Mouse (Mus musculus) embryonic stem cell, embryonic (primary cell): ENCODE measurements at regions not wholly inside any gene's neighbourhood (a gene's known extent, or its start where the extent isn't known, plus 50 kb on each side); places are given as distances from the start of the nearest gene placed in this dataset.

Source experiments
- CTCF ChIA-PET, 4 experiments: fragments of 300-600 bp in 2 of 4; fragments of 350-600 bp in 2 of 4; sonication (Branson Sonifier 250); formaldehyde crosslinking; loops; one replicate each; lab custom pipeline; 2022; ENCODE audit warnings: inconsistent platforms in 2 of 4; lab: Charles Lee
- POLR2A ChIA-PET, 4 experiments: fragments of 300-600 bp in 2 of 4; fragments of 350-600 bp in 2 of 4; sonication (Branson Sonifier 250); formaldehyde crosslinking; loops; one replicate each; lab custom pipeline; 2022; ENCODE audit warnings: antibody characterized with exemption in 4 of 4, inconsistent platforms in 1 of 4; lab: Charles Lee

DNA sequence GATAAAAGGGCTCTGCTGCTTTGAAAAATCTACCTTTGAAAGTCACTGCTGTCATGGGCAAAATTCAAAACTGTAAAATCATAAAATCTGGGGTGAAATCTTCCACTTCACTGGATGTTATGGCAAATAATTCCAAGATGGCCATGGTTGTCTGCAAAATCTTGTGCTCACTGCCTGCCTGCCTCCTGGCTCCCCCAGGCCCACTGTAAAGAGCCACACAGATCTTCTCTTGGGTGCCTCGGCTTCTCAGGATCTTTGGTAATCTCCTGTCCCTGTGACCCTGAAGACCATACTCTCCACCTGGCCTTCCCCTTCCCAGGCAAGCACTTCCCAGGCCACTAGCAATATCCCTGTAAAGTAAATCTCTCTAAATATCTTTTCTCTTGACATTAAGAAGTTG, 505.1 kb upstream of the Kdm8 start:
- ChIA-PET CTCF (no interaction called here), POLR2A (no interaction called here)

DNA sequence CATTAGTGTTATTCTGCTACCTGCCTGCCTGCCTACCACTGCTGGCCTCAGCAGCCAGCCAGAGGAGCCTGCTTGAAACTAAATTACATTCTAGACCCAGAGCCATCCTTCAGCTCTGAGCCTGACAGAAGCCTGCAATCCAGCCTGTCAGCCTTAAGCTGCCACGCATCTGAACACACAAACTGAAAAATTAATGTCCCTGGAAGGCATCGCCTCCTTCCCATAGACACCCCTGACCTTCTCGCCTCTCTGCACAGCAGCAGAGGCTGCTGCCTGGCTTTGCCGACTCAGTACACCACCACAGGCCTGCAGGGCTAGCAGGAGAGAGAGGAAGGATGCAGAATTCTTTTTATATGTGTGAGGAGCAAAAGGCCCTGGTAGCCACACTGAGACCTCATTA, 502.9 kb upstream of the Kdm8 start:
- ChIA-PET POLR2A (no interaction called here), CTCF (no interaction called here)

DNA sequence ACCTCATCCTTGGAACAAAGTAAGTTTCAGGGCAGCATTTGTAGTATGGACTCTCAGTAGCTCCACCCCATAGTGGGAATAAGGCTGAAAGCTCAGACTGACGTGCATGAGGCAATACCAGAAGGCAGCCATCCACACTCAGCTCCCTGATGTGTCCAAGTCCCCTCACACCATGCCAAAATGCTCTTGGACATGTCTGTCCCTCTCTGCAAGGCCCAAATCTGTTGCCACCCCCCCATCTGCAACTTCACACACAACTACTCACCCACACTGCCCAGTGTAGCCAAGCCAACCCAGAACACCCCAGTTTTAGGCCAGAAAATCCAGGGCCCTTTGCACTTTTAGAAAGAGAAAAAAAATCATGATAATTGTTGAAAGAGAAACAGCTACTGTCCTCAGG, 498.1 kb upstream of the Kdm8 start:
- POLR2A ChIA-PET, result no interaction called here
- CTCF ChIA-PET, result interaction anchor here in 1 of 4 experiments (0.8 kb wide), 1 partner anchor 686 kb away, joined by 3 read pairs; no protein-coding TSS in a partner anchor

DNA sequence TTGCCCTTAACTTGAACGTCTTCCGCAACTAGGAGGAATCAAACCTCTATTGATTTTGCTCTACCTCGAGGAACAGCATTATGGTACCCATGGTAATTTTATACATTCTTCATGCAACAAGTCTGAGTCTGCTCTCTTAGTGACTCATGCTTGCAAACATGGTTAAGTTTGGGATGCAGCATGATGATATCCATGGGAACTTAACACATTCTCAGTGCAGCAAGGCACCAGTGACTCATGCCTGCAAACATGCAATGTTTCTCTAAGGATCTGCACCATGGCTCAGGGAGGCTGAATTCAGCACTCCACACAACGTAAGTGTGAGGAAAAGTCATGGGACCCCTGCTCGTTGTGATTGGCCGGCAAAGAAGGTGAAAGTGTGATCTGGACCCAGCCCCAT, 487.1 kb upstream of the Kdm8 start:
- POLR2A ChIA-PET, result no interaction called here
- CTCF ChIA-PET, result no interaction called here

DNA sequence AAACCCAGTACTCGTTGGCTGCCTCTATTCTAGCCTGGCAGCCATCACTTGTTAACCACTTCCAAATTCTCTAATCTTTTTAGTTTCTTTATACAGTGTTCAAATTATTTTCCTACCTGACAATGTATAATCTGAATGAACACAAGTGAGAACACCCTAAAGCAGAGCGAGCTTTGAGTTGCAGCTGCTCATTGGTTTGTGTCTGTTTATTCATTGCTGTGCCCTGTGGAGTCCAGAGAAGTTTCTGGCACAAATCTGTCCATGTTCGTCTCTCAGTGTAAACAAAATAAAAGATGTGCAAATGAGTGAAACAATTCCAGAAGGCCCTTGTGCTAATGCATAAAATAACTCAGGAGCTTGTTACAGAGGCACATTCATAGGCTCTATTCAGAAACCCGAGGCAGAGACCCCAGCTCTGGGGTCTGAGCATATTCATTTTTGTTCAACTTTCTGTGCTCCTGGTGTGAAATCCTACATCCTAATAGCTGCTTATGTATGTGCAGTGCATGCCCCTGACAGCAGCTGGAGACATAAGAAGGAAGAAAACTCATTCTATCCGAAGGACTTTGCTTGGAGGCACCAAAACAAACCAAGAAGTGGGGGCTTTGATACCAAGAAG, 469.5 kb upstream of the Kdm8 start:
- ChIA-PET CTCF (no interaction called here), POLR2A (no interaction called here)

DNA sequence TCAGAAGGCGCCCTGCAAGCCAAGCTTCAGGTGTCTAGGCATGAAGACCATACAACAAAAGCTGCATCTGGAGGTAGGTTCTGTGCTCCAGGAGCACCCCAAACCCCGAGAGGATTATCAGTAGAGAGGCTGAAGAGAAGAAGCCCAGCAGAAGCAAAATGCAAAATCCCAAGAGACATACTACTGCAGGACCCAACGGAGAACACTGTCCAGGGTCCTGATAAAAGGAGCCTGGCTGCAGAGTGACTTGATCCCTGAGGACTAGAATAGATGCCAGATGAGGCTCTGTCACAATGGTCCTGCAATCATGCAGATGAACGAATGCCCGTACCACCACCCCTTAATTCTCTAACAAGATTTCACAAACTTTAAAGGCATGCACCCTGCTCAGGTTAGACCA, 455.0 kb upstream of the Kdm8 start:
- ChIA-PET CTCF (no interaction called here), POLR2A (no interaction called here)

DNA sequence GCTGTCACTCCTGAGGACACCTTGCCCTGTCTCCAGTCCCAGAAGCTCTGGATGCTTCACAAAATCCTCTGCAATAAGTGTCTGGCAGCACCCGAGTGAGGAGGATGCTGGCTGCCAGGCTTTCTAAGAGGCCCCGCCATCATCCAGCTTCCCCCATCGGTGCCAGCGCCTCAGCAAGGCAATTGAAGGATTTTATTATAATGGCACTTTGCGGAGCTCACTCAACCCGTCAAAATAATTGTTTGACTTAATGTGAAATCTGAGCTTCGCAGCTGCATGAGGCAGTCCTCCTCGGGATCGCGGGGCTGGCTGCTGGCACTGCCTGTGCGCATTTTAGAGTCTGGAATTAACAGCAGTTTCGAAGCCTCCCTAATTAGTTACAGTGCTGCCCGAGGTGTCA, 453.8 kb upstream of the Kdm8 start:
- CTCF ChIA-PET, result no interaction called here
- POLR2A ChIA-PET, result no interaction called here

DNA sequence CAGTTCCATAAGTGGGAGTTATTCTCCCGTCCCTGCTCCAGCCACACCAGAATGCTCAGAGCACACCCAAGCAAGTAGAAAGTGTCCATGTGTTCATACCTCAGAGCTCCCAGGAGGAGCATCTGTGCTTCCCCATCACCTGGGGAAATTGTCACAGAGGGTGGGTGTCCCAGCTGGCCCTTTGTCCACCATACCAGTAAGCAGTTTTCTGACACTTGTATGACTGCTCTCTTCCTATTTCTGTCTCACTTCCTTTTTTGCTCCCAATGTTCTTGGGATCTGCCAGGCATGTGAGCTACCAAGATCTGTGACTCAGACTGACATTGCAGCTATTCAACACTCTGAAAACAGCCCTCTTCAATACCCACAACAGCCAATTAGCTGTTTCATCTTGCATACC, 447.9 kb upstream of the Kdm8 start:
- CTCF ChIA-PET, result no interaction called here

DNA sequence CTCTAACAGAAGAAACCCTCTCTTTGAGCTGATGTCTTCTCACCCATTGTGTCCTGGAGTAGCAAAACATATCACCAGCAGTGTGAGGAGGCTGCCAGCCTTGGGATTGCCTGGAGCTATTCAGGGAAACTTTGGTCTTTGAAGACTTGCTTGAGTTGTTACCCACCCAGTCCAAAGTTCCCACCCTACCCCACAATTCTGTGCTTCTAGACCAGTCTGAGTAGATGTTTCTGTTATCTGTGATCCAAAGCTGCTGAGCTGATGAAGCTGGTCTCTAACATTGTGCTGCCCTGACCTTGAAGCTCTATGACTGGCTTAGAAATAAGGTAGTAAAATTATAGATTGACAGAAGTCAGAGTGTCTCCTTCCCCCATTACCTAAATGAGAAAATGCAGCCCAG, 443.8 kb upstream of the Kdm8 start:
- POLR2A ChIA-PET, result no interaction called here
- CTCF ChIA-PET, result no interaction called here

More for the DNA sequence above, 447.9 kb upstream of the Kdm8 start:
- POLR2A ChIA-PET, result no interaction called here

DNA sequence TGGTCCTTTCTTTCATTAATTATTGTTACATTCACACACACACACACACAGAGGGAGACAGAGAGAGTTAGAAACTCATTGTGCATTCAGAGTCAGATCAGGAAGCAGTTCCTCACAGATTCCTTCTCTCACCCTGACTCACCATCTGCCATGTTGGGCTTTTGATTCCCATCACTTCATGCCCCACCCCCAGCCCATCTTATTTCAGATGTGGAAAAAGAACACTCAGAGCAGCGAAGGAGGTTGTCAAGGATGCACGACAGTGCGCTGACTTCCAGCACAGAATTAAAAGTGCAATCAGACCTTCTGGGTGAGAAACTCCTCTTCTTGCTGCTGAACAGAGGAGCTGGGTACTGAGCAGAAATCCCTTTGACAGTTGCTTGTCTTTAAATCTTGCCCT, 438.8 kb upstream of the Kdm8 start:
- ChIA-PET POLR2A (no interaction called here), CTCF (no interaction called here)

DNA sequence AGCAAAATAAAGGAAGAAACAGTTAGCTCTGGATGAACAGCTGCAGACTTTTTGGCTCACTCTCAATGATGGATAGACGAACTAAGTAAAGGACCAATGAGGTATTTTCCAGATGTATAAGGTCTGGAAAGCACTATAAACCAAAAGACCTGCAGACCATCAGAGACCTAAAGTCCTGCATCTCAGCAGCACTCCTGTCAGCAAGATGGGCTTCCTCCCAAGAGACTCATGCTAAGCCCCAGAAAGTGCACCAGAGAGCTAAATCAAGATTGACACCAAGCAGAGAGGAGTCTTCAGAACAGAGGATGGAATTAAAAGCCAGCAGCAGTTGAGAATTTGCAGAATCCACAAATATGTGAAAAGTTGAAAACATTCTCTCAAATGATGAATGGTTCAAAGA, 425.2 kb upstream of the Kdm8 start:
- CTCF ChIA-PET, result no interaction called here
- POLR2A ChIA-PET, result no interaction called here

DNA sequence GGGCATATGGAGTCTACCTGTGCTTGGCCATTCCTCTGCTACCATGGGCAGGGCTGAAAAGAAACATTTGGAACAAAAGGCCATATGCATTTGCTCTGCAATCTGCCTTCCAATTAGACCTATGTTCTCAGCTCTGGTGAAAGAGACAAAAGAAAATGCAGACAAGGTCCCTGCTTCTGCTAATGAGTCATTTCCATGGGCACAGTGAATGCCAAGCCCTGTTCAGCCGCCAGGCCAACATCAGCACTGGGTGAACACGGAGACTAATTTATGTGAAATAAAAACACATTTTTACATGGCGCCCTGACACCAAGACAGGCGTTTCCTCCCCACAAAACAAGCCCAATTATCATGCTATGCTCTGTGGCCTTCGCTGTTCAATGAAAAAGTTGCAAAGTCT, 419.5 kb upstream of the Kdm8 start:
- CTCF ChIA-PET, result no interaction called here
- POLR2A ChIA-PET, result no interaction called here

DNA sequence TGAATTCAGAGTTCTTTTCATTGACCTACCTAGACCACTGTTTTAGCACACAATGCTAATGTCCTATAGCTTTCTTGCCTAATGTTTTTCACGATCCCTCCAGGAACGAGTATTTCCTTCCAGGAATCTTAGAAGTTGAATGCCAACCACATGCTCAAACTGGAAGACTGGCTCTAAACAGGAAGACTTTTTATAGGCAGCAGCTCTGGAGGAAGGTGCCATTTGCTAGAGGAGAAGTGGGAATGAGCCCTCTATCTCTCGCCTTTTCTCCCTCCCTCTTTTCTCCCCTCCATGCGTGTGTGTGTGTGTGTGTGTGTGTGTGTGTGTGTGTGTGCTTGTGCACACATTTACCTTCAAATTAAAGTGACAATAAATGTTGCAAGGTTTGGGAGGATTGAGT, 410.7 kb upstream of the Kdm8 start:
- CTCF ChIA-PET, result no interaction called here
- POLR2A ChIA-PET, result no interaction called here

DNA sequence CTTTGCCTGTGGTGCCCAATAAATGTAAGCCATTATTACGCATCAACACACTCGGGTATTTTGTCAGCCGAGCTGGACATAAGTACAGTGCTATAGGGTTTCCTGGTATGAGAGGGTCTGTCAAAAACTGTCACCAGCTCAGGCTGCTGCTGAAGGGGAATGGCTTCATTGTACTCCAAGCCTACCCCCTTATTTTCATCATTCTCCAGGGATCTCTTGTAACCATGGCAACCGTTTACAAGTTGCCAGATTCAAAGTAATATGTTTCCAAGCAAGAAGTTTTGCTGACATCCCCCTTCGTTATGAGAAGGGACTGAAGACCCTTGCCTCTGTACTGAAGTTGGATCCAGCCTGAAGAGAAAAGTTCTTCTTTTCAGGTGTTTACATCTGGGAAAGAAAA, 410.3 kb upstream of the Kdm8 start:
- CTCF ChIA-PET, result no interaction called here
- POLR2A ChIA-PET, result no interaction called here

DNA sequence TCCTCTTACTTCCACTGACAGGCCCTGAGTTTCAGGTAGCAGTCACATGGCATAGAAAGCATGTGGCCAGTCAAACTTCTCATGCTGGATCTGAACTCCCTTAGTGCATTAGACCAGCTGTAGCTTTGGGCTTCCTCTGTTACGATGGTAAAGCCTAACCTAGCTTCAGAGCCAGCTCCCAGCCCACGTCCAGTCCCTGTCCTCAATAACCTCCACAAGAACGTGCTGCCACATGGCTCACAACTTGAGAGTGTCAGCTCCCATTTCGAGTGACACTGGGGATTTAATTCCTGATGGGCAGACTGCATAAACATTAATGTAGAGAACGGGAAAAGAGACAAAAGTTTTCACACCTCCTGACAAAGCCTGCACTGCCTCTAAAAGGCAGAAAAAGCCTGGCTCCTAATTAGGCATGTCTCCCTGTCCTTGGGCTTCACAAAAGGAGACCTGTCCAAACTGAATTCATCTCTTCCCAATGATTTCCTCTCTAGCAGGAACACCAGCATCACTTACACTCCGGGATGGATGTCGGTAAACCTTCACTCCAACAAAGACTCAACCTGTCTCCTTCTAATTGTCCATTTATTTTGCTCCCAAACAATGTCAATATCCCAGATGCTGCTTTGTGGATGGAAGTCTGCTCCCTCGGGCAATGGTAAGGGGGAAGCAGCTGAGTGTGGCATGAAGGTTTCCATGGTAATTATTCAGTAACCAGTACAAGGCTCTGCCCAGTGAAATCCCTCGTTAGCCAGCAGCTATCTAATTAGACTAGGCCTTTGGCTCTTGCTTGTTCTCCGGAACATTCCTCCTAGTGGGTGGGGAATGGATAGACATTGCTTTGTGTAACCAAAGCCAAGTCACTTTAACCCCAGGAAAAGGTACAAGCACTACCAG, 408.1 kb upstream of the Kdm8 start:
- ChIA-PET CTCF (no interaction called here), POLR2A (no interaction called here)

DNA sequence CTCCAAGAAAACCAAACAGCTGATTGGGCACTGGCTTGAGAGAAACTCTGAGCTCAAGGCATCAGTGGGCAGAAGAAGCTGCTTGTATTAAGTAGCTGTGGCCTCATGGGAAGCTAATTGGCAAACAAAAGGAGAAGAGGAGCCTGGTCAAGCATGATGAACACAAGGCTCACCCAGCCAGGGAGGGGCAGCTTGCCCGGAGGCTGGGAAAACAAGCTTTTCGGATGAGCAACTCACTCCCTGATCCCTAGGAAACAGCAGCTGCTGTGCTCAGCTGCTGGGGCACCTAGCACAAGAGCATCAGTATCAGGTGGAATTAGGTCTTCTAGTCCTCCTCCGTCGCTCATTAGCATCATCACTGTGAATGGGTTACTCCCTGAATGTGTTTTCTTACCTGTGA, 405.6 kb upstream of the Kdm8 start:
- ChIA-PET CTCF (no interaction called here), POLR2A (no interaction called here)

DNA sequence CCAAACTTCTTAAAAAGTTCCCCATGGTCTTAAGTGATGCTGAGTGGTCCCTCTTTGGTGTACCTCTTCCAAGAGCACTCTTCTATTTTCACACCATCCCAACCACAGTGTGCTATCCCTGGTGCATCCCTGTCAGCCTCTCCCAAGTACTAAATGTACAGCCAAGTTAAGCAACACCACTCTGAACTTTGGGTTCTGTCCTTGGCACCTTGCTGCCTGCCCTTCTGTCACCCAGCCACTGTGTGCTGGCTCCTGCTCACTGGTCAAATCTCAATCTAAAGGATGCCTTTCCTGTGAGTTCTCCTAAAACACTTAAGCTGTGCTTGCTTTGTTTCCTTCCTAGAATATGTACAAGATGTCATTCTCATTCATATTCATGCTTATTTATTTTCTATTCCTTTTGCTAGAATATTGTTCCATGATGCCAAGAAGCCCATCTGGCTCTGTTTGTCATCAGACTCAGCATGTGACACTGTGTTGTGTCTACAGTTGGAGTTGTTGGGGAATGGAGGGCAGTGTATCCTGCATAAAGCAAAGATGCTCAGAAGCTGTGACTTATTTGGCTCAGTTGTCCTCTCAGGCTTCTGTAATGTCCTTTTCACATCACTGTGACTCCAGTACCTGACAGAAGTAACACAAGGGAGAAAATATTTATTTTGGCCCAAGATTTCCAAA, 388.4 kb upstream of the Kdm8 start:
- CTCF ChIA-PET, result no interaction called here
- POLR2A ChIA-PET, result interaction anchor here in 2 of 4 experiments (0.5 to 0.8 kb wide), 2 partner anchors 101 to 1341 kb away, joined by 3 to 4 read pairs; no protein-coding TSS in a partner anchor

DNA sequence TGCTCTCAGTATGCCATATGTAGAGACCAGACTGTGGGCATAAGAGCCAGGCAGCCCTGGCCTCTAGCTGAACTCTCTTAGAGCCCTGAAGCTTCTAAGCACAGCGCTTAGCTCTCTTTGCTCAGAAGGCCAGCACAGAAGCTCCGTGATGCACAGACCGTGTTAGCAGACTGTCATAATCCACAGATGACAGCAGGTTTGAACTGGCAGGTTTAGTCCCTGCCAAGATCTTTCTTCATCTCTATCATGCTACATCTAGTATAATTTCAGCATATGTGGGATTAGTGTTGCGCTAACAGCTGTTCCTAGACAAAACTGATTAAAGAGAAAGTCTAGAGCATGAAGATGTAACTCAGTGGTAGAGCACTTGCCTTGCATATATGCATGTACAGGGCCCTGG, 342.0 kb upstream of the Kdm8 start:
- ChIA-PET POLR2A (no interaction called here), CTCF (no interaction called here)

DNA sequence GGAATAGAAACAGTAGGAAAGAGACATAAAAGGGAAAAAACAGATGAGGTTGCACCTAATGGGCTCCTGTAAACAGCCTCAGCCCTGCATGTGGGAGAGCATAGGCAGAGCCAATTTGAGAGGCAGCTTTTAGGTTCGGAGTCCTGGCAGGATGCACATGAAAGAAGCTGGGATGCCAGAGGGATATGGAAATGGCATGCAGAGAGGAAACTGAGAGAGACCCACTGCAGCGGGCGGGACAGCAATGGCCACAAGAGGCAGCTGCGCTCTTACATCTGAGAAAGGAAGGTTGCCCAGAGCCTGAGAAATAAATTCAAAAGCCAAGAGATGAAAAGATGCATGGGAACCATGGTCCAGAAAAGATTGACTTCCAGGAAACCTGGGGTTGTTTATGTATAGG, 340.5 kb upstream of the Kdm8 start:
- ChIA-PET CTCF (no interaction called here), POLR2A (no interaction called here)

DNA sequence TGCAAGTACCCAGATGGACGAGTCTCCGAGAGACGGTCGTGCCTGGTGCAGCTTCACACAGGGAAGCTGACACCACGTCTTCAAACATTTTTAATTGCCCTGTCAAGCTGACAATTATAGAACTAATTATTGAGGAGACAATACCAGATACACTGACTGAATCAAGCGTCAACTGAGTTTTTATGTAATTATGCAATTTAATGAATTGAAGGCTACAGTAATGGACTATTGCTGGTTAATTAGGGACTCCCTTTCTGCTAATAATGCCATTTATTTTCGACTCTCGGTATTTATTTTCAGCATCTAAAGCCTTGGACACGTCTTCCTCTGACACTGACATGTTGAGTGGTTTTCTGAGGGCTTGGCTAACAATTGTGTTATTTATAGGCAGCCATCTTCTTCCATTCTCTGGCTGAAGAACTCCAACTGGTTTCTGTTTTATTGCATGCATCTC, 331.6 kb upstream of the Kdm8 start:
- CTCF ChIA-PET, result no interaction called here
- POLR2A ChIA-PET, result no interaction called here
